Mouse (Mus musculus): ENCODE results near the gene Apobec1. TPM values are rescaled to one million over a fixed set of nuclear protein-coding genes. Genes with fewer than 3 reads are reported as not detected.

The Apobec1 gene
- polyA plus RNA-seq, 1 experiment from 2014 or later, result 4.4 TPM

DNA sequence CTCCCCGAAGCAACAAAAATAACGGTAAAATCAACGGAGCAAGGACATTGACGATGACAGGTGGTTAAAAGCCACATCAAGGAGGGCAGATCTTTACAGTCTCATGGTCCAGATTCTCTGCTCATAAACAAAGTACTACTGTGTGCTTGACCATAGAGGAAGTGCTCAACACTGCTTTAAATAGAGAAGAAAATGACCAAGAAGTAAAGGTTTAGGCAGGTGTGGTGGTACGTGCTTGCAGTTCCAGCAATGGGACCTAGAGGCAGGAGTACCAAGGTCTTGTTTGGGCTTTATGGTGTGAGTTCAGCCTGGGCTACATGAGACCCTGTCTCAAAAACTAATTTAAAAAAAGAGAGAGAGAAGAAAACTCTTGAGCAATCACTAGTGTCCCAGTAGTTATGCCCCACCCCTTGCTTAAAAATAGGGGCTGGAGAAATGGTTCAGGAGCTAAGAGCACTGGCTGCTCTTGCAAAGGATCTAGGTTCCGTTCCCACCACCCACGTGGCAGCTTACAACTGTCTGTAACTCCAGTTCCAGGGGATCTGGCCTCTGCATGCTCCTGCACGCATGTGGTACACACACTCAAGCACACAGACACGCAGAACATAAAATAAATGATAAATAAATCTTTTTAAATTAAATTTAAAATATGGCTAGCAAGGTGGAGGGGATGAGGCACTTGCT is 3.0 kb downstream of the Apobec1 start:
- Histone ChIP-seq H3K9me3 (ENCODE audit: control insufficient read depth, low read length) (no peaks in the 10 kb centered on the region), H3K36me3 (ENCODE audit: control insufficient read depth, insufficient read depth) (no peaks in the 10 kb centered on the region), H3K4me1 (replicated peaks; ENCODE audit: control insufficient read depth, insufficient read depth, low read length) (peaks cover 6% of the 10 kb centered on the region; the same call in 1 of the 2 replicates), H3K4me3 (replicated peaks; ENCODE audit: low read length) (no peak overlapping the region), H3K4me2 (ENCODE audit: low read length) (no peak overlapping the region), H3K27ac (ENCODE audit: low read length) (no peak overlapping the region), H3K27me3 (replicated peaks; ENCODE audit: control insufficient read depth, insufficient read depth, low read length) (no peaks in the 10 kb centered on the region), H3K9ac (replicated peaks; ENCODE audit: low read depth, low read length) (no peak overlapping the region)
- ATAC-seq, result no peak
- WGBS, result 88% methylated on average over 9 of the region's 9 CpGs

DNA sequence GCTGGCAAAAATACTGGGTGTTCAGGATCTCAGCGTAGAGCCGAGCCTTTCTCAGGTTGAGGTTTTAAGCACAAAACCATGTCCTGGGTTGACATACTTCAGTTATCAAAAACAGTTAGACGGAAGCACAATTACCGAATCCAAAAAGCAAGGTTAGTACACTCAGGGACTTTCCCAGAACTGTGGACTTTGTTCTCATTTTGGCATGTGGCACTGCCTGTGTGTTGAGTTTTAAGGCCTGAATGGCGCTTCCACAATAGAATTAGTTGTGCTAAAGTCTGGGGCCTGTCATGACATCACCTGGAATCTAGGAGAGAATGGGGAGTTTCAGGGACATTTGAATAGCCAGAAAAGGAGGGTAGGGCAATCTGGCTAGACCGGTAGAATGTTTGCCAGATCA is 3.8 kb downstream of the Apobec1 start:
- Histone ChIP-seq H3K4me2 (ENCODE audit: low read length) (no peak overlapping the region), H3K4me1 (replicated peaks; ENCODE audit: control insufficient read depth, insufficient read depth, low read length) (peaks cover 6% of the 10 kb centered on the region; the same call in 1 of the 2 replicates), H3K9me3 (ENCODE audit: control insufficient read depth, low read length) (no peaks in the 10 kb centered on the region), H3K27ac (ENCODE audit: low read length) (no peak overlapping the region), H3K9ac (replicated peaks; ENCODE audit: low read depth, low read length) (no peak overlapping the region), H3K27me3 (replicated peaks; ENCODE audit: control insufficient read depth, insufficient read depth, low read length) (no peaks in the 10 kb centered on the region), H3K36me3 (ENCODE audit: control insufficient read depth, insufficient read depth) (no peaks in the 10 kb centered on the region), H3K4me3 (replicated peaks; ENCODE audit: low read length) (no peak overlapping the region)
- peak; percentile 30; the same call in 1 of the 2 replicates for ATAC-seq
- 35% methylated on average over 6 of the region's 6 CpGs for WGBS

DNA sequence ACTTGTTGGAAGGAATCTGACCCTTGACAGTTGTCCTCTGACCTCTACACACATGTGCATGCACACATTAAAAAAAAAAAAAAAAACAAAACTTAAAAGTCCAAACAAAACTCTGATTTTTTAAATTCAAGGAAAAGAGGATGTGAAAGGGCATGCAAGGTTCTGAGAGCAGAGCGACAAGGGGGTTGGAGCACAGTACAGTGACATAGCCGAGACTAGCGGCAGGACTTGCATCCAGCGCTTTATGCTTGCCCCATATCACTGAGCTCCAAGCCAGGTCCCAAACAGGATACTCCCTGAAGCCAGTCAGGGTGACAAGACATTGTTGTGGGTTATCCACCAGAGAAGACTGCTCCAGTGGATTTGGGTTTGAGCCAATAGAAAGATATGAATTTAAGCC is 4.2 kb downstream of the Apobec1 start:
- no peak overlapping the region for H3K9ac ChIP-seq (replicated peaks; ENCODE audit: low read depth, low read length)
- no peaks in the 10 kb centered on the region for H3K9me3 ChIP-seq (ENCODE audit: control insufficient read depth, low read length)
- no peak overlapping the region for H3K4me3 ChIP-seq (replicated peaks; ENCODE audit: low read length)
- peaks cover 6% of the 10 kb centered on the region; the same call in 1 of the 2 replicates for H3K4me1 ChIP-seq (replicated peaks; ENCODE audit: control insufficient read depth, insufficient read depth, low read length)
- H3K27me3 ChIP-seq (replicated peaks; ENCODE audit: control insufficient read depth, insufficient read depth, low read length), result no peaks in the 10 kb centered on the region
- no peak overlapping the region for H3K4me2 ChIP-seq (ENCODE audit: low read length)
- no peak overlapping the region for H3K27ac ChIP-seq (ENCODE audit: low read length)
- ATAC-seq, result no peak
- 88% methylated on average over 4 of the region's 4 CpGs for WGBS
- H3K36me3 ChIP-seq (ENCODE audit: control insufficient read depth, insufficient read depth), result no peaks in the 10 kb centered on the region

DNA sequence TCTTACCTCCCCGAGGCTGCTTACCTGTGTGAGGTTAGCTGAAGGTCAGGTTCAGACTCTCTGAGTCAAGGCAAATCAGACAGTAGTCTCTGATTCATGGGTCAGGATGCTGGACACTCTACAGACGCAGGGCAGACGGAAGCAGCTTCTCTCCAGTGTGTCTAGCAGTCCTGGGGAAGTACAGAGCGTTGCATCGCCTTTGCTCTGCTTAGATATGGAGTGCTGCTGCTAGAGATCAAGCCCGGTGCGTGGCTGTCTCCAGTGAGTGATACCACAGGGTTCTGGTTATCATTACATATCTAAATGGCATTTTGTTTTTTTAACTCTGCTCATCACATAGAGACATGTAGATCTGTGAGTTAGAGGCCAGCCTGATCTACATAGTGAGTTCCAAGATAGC is 5.6 kb downstream of the Apobec1 start:
- Histone ChIP-seq H3K4me1 (replicated peaks; ENCODE audit: control insufficient read depth, insufficient read depth, low read length) (no peaks in the 10 kb centered on the region), H3K4me2 (ENCODE audit: low read length) (no peak overlapping the region), H3K36me3 (ENCODE audit: control insufficient read depth, insufficient read depth) (no peaks in the 10 kb centered on the region), H3K9ac (replicated peaks; ENCODE audit: low read depth, low read length) (no peak overlapping the region), H3K27me3 (replicated peaks; ENCODE audit: control insufficient read depth, insufficient read depth, low read length) (no peaks in the 10 kb centered on the region), H3K4me3 (replicated peaks; ENCODE audit: low read length) (no peak overlapping the region), H3K9me3 (ENCODE audit: control insufficient read depth, low read length) (no peaks in the 10 kb centered on the region), H3K27ac (ENCODE audit: low read length) (no peak overlapping the region)
- ATAC-seq, result no peak
- WGBS, result 94% methylated on average over 7 of the region's 7 CpGs

DNA sequence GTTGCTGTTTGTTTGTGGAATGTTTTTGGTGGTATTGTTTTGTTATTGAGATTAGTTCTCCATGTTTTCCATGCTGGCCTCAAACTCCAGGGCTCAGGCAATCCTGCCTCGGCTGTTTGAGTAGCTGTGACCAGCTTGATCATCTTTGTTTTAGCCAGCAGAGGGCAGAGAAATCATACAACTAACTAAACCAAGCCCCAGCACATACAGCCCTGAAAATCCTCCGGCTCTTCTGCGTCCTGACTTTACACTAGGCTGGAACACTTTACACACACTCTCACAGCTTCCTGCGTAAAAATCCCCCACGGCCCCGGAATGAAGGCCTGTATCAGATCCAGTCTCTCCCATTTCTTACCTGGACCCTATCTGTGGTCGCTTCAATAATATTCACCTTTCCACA is 6.6 kb downstream of the Apobec1 start:
- H3K27me3 ChIP-seq (replicated peaks; ENCODE audit: control insufficient read depth, insufficient read depth, low read length), result no peaks in the 10 kb centered on the region
- H3K4me2 ChIP-seq (ENCODE audit: low read length), result no peak overlapping the region
- no peaks in the 10 kb centered on the region for H3K9me3 ChIP-seq (ENCODE audit: control insufficient read depth, low read length)
- no peak overlapping the region for H3K27ac ChIP-seq (ENCODE audit: low read length)
- H3K4me1 ChIP-seq (replicated peaks; ENCODE audit: control insufficient read depth, insufficient read depth, low read length), result no peaks in the 10 kb centered on the region
- H3K4me3 ChIP-seq (replicated peaks; ENCODE audit: low read length), result no peak overlapping the region
- WGBS, result 31% methylated on average over 7 of the region's 7 CpGs
- no peak overlapping the region for H3K9ac ChIP-seq (replicated peaks; ENCODE audit: low read depth, low read length)
- no peaks in the 10 kb centered on the region for H3K36me3 ChIP-seq (ENCODE audit: control insufficient read depth, insufficient read depth)
- peak; percentile 59; the same call in 1 of the 2 replicates for ATAC-seq

DNA sequence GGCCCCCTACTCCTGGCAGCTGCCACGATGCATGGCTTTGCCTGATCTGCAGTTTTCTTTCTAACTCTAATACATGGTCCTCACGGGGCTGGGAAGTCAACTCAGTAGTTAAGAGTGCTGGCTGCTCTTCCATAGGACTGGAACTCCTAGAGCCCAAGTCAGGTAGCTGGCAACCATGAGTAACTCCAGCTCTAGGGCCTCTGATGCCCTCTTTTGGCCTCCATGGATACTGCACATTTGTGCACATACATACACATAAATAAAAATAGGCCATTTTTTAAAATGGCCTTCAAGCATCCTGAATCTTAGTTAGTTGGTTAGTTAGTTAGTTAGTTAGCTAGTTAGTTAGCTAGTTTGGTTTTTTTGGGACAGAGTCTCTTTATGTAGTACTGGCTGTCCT is 9.3 kb downstream of the Apobec1 start:
- Histone ChIP-seq H3K27me3 (replicated peaks; ENCODE audit: control insufficient read depth, insufficient read depth, low read length) (no peaks in the 10 kb centered on the region), H3K27ac (ENCODE audit: low read length) (no peak overlapping the region), H3K9ac (replicated peaks; ENCODE audit: low read depth, low read length) (no peak overlapping the region), H3K4me3 (replicated peaks; ENCODE audit: low read length) (no peak overlapping the region), H3K4me1 (replicated peaks; ENCODE audit: control insufficient read depth, insufficient read depth, low read length) (no peaks in the 10 kb centered on the region), H3K4me2 (ENCODE audit: low read length) (no peak overlapping the region), H3K36me3 (ENCODE audit: control insufficient read depth, insufficient read depth) (no peaks in the 10 kb centered on the region), H3K9me3 (ENCODE audit: control insufficient read depth, low read length) (no peaks in the 10 kb centered on the region)
- ATAC-seq, result no peak
- 87% methylated on average over 2 of the region's 2 CpGs for WGBS

DNA sequence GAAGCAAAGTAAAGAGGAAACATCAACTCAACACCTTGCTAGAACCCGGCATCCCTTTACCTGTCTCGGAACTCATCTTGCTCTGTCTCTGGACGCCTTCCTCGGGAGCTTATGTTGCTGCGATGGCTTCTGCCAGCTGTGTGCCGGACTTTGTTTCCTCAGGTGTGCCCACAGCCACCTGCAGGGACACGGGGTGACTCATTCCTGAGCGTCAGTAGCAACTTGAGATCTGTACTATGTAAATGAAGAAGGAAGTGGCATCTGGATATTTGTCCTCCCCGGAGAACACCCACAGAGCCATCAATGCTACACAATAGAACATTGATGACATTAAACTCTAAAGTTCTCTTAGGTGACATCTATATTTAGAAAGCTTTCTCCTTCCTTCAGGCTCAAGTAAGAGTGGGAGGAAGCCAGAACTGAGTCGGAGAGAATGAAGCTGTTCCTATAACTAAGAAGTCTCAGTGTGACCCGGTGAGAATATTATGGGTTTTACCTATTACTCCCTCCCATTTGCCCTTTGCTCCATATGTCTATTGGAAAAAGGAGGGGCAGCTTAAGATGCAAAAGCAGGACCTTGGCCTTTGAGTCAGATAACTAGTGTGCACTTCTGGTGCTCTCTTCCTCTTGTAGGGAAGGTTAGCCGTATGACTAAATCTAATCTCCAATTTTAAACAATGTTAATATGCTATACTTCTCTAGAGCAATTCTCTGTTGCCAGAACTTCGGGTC is 11.1 kb downstream of the Apobec1 start:
- H3K4me2 ChIP-seq (ENCODE audit: low read length), result no peak overlapping the region
- no peaks in the 10 kb centered on the region for H3K4me1 ChIP-seq (replicated peaks; ENCODE audit: control insufficient read depth, insufficient read depth, low read length)
- no peaks in the 10 kb centered on the region for H3K36me3 ChIP-seq (ENCODE audit: control insufficient read depth, insufficient read depth)
- H3K27me3 ChIP-seq (replicated peaks; ENCODE audit: control insufficient read depth, insufficient read depth, low read length), result no peaks in the 10 kb centered on the region
- WGBS, result 90% methylated on average over 13 of the region's 13 CpGs
- H3K4me3 ChIP-seq (replicated peaks; ENCODE audit: low read length), result no peak overlapping the region
- no peak overlapping the region for H3K27ac ChIP-seq (ENCODE audit: low read length)
- no peaks in the 10 kb centered on the region for H3K9me3 ChIP-seq (ENCODE audit: control insufficient read depth, low read length)
- no peak overlapping the region for H3K9ac ChIP-seq (replicated peaks; ENCODE audit: low read depth, low read length)
- no peak for ATAC-seq

DNA sequence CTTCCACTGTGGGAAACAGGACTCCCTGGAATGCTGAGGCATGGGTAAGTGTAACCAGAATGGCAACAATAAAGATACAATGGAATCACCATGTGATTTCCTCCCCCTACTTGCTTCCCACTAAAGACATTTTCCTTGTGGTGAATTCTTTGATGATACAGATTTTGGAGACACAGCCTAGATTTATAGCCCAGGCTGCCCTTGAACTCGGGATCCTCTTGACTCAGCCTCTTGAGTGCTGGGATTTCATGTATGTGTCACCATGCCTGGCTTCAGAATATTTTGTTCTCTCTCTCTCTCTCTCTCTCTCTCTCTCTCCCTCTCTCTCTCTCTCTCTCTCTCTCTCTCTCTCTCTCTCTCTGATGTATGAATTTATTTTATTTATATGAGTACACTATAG is 23.2 kb downstream of the Apobec1 start:
- Histone ChIP-seq H3K9me3 (ENCODE audit: control insufficient read depth, low read length) (no peaks in the 10 kb centered on the region), H3K27ac (ENCODE audit: low read length) (no peak overlapping the region), H3K9ac (replicated peaks; ENCODE audit: low read depth, low read length) (no peak overlapping the region), H3K36me3 (ENCODE audit: control insufficient read depth, insufficient read depth) (no peaks in the 10 kb centered on the region), H3K4me2 (ENCODE audit: low read length) (no peak overlapping the region), H3K4me3 (replicated peaks; ENCODE audit: low read length) (no peak overlapping the region), H3K27me3 (replicated peaks; ENCODE audit: control insufficient read depth, insufficient read depth, low read length) (no peaks in the 10 kb centered on the region), H3K4me1 (replicated peaks; ENCODE audit: control insufficient read depth, insufficient read depth, low read length) (no peaks in the 10 kb centered on the region)
- 84% methylated on average over 1 of the region's 1 CpGs for WGBS
- ATAC-seq, result no peak

DNA sequence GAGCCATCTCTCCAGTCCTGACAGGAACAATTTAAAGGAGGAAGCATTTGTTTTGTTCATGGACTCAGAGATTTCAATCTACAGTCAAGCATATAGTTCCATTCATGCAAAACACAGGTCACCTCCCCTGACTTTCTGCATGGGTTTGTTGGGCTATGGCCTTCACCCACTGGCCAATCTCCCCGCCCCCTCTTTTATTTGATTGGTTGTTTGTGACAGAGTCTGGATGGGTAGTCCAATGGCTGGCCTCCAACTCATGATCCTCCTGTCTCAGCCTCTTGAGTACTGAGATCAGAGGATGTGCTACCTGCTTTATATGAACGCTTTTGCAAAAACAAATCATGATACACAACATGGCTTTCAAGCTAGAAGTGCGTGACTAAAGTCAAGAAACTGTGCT is 25.2 kb downstream of the Apobec1 start:
- no peaks in the 10 kb centered on the region for H3K9me3 ChIP-seq (ENCODE audit: control insufficient read depth, low read length)
- H3K4me2 ChIP-seq (ENCODE audit: low read length), result no peak overlapping the region
- no peak for ATAC-seq
- no peak overlapping the region for H3K27ac ChIP-seq (ENCODE audit: low read length)
- H3K4me1 ChIP-seq (replicated peaks; ENCODE audit: control insufficient read depth, insufficient read depth, low read length), result no peaks in the 10 kb centered on the region
- H3K9ac ChIP-seq (replicated peaks; ENCODE audit: low read depth, low read length), result no peak overlapping the region
- no peaks in the 10 kb centered on the region for H3K27me3 ChIP-seq (replicated peaks; ENCODE audit: control insufficient read depth, insufficient read depth, low read length)
- H3K4me3 ChIP-seq (replicated peaks; ENCODE audit: low read length), result no peak overlapping the region
- 94% methylated on average over 3 of the region's 3 CpGs for WGBS
- H3K36me3 ChIP-seq (ENCODE audit: control insufficient read depth, insufficient read depth), result no peaks in the 10 kb centered on the region
